Mouse (Mus musculus) spleen, adult 2 months (tissue): Measurements from ENCODE around the gene Hspb9. TPM values are rescaled to one million over a fixed set of nuclear protein-coding genes. Genes with fewer than 3 reads are reported as not detected.

ENCODE experiments used
- DNase-seq, 2 experiments: peaks; one replicate each; pipeline versions ENCODE4 v3.0.0 to v3.0.0-alpha.2; 2012 to 2021; ENCODE audit warnings: low spot score in 2 of 2, low read depth in 1 of 2
- H3K27ac ChIP-seq: fragments of 200-500 bp; 2 replicates; pipeline ENCODE4 v1.5.1; 2012; ENCODE audit warnings: low read length, inconsistent platforms; ENCODE audit not compliant: insufficient read depth
- H3K27me3 ChIP-seq: fragments of 200-500 bp; 2 replicates; pipeline ENCODE4 v1.6.1; 2012; ENCODE audit warnings: mild to moderate bottlenecking, moderate library complexity, low read length, inconsistent platforms; ENCODE audit not compliant: control insufficient read depth, insufficient read depth
- H3K36me3 ChIP-seq: fragments of 200-500 bp; 2 replicates; pipeline ENCODE4 v1.6.1; 2012; ENCODE audit warnings: mild to moderate bottlenecking, low read length, inconsistent platforms; ENCODE audit not compliant: control insufficient read depth, insufficient read depth
- H3K4me1 ChIP-seq: fragments of 200-500 bp; 2 replicates; pipeline ENCODE4 v1.6.1; 2011; ENCODE audit warnings: inconsistent platforms; ENCODE audit not compliant: control insufficient read depth, insufficient read depth, insufficient read length
- H3K4me3 ChIP-seq: fragments of 200-500 bp; 2 replicates; pipeline ENCODE4 v1.5.1; 2011; ENCODE audit warnings: mild to moderate bottlenecking, inconsistent platforms; ENCODE audit not compliant: insufficient read depth, insufficient read length; ENCODE audit errors: extremely low read depth
- CTCF ChIP-seq: fragments of 200-500 bp; IDR thresholded peaks from 2 replicates; pipeline ENCODE4 v1.5.1; 2011; ENCODE audit warnings: mild to moderate bottlenecking, inconsistent platforms; ENCODE audit not compliant: insufficient read depth, insufficient read length, insufficient replicate concordance; ENCODE audit errors: extremely low read depth
- POLR2A ChIP-seq: fragments of 200-500 bp; IDR thresholded peaks from 2 replicates; pipeline ENCODE4 v1.6.1; 2011; ENCODE audit warnings: low read depth, low read length, inconsistent platforms
- WGBS: fragments of 180-500 bp; shearing (Covaris S2); methylation state at CpG from one replicate; pipeline ENCODE4 v1.1.7; 2018; 5-methylcytosine and 5-hydroxymethylcytosine counted together
- polyA plus RNA-seq: library from polyadenylated mRNA; depleted of rRNA; stranded (reverse); fragments of >200 nt; gene quantifications from 2 replicates; pipeline ENCODE4 v1.2.3, GENCODE M21; 2012

The Hspb9 gene
- polyA plus RNA-seq, 1 experiment = 0.36 TPM

DNA sequence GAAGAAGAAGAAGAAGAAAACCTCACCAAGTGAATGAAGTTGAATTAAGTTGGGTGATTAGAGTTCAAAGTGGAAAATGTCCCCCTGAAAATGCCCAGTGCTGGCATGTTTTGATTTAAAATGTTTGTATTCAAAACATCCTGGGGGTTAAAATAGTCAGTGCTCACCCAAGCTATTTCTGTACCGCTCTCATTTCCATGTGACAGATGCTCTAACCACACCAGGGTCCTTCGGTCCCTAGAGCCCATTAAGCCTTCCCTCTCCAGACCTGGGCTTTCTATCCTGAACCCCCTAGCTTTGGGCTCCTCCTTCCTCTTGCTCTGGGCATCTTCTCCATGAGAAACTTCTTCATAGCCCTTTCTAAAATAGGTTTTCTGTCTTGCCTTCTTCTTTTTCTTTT is 29.6 kb upstream of the Hspb9 start:
- Histone ChIP-seq H3K27me3 (no peaks in the 10 kb centered on the region), H3K27ac (no peak overlapping the region), H3K4me3 (no peak overlapping the region), H3K4me1 (no peaks in the 10 kb centered on the region), H3K36me3 (no peaks in the 10 kb centered on the region)
- WGBS = 48% methylated on average over 2 of the region's 2 CpGs
- no peak for TF ChIP-seq POLR2A
- no peak for TF ChIP-seq CTCF
- DNase-seq = no peak

- WGBS = 75% methylated on average over 3 of the region's 3 CpGs
- no peak overlapping the region for H3K27ac ChIP-seq
- no peak for DNase-seq
- H3K36me3 ChIP-seq = no peaks in the 10 kb centered on the region
- TF ChIP-seq CTCF (no peak), POLR2A (no peak)
- H3K4me3 ChIP-seq = no peak overlapping the region
- no peaks in the 10 kb centered on the region for H3K4me1 ChIP-seq
- no peaks in the 10 kb centered on the region for H3K27me3 ChIP-seq
Observed at GRCm38 (mm10) chr11:100685371-100685770, 28.3 kb upstream of the Hspb9 start.

DNA sequence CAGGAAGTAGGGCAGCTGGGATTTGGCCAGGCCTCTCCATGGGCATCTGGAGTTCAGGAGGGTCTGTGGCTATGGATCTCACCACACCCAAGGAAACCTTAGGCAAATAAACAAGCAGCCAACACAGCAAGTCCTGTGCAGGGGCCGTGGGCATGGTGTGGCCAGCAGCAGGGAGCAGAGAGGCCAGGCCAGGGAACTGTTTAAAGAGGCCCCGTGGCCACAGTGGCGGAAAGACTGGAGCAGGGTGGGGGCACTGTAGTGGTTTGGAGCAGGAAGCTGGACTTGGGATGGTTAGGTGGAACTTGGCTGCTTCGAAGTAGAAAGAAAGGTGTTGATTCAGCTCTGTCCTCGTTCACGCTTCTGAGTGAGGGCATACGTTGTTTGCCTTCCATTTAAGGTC is 26.4 kb upstream of the Hspb9 start:
- DNase-seq = no peak
- Histone ChIP-seq H3K27ac (no peak overlapping the region), H3K27me3 (peaks cover 1% of the 10 kb centered on the region; the same call in 1 of the 2 replicates), H3K36me3 (no peaks in the 10 kb centered on the region), H3K4me1 (peaks cover 4% of the 10 kb centered on the region; the same call in 1 of the 2 replicates), H3K4me3 (no peak overlapping the region)
- TF ChIP-seq CTCF (no peak), POLR2A (no peak)
- WGBS = 85% methylated on average over 7 of the region's 7 CpGs

GRCm38 (mm10) chr11:100688443-100688842 is 25.2 kb upstream of the Hspb9 start:
- Histone ChIP-seq H3K27ac (no peak overlapping the region), H3K4me3 (no peak overlapping the region), H3K27me3 (peaks cover 1% of the 10 kb centered on the region; the same call in 1 of the 2 replicates), H3K36me3 (no peaks in the 10 kb centered on the region), H3K4me1 (peaks cover 4% of the 10 kb centered on the region; the same call in 1 of the 2 replicates)
- no peak for TF ChIP-seq POLR2A
- no peak for TF ChIP-seq CTCF
- WGBS = 83% methylated on average over 4 of the region's 4 CpGs
- DNase-seq = no peak

- Histone ChIP-seq H3K4me1 (peaks cover 4% of the 10 kb centered on the region; the same call in 1 of the 2 replicates), H3K27me3 (peaks cover 1% of the 10 kb centered on the region; the same call in 1 of the 2 replicates), H3K4me3 (peak overlapping the region; percentile 16; the same call in 1 of the 2 replicates), H3K27ac (no peak overlapping the region), H3K36me3 (no peaks in the 10 kb centered on the region)
- DNase-seq = no peak
- 82% methylated on average over 7 of the region's 7 CpGs for WGBS
- TF ChIP-seq CTCF (no peak), POLR2A (no peak)
Observed at GRCm38 (mm10) chr11:100690389-100690788, 23.3 kb upstream of the Hspb9 start.

DNA sequence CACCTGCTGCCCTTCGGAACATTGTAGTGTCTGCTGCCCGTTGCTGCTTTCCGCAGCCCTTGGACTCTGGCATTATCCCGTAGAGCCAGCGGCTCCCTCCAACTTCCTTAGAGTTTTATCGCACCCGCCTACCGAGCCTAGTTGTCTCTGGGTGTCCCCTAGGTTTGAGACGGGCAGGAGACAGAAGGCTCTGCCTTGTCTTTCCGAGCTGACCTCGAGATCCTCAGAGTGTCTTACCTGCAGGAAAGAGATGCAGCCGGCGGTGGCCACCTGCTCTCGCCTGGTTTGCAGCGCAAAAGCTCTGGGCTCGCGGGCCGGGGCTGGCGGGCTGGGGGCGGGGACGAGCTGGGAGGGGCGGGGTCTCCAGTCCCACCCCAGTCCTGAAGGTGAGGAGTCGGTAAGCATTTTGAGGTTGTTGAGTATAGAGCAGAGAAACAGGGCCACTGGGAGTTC is 21.5 kb upstream of the Hspb9 start, which contains the start of gene Zfp385c:
Zfp385c (minus strand) TSS at position 292 of the 453 bp plus-strand sequence.
- TF ChIP-seq CTCF (no peak), POLR2A (no peak)
- H3K4me3 ChIP-seq = peak within 1 kb of the TSS; percentile 32; the same call in 1 of the 2 replicates
- peaks cover 6% of the 10 kb centered on the region for H3K36me3 ChIP-seq
- no peak for DNase-seq
- H3K4me1 ChIP-seq = peaks cover 4% of the 10 kb centered on the region; the same call in 1 of the 2 replicates
- peaks cover 1% of the 10 kb centered on the region; the same call in 1 of the 2 replicates for H3K27me3 ChIP-seq
- no peak within 1 kb of the TSS for H3K27ac ChIP-seq
- WGBS = 3% methylated on average over 23 of the region's 23 CpGs

- peaks cover 4% of the 10 kb centered on the region; the same call in 1 of the 2 replicates for H3K4me1 ChIP-seq
- no peak overlapping the region for H3K27ac ChIP-seq
- H3K36me3 ChIP-seq = peaks cover 10% of the 10 kb centered on the region
- TF ChIP-seq POLR2A (no peak), CTCF (no peak)
- WGBS = 66% methylated on average over 5 of the region's 5 CpGs
- peaks cover 1% of the 10 kb centered on the region; the same call in 1 of the 2 replicates for H3K27me3 ChIP-seq
- H3K4me3 ChIP-seq = no peak overlapping the region
- DNase-seq = no peak
Observed at GRCm38 (mm10) chr11:100693154-100693553, 20.5 kb upstream of the Hspb9 start.
